28 mouse cellular contexts compared by ENCODE assay signal in the genomic region with DNA sequence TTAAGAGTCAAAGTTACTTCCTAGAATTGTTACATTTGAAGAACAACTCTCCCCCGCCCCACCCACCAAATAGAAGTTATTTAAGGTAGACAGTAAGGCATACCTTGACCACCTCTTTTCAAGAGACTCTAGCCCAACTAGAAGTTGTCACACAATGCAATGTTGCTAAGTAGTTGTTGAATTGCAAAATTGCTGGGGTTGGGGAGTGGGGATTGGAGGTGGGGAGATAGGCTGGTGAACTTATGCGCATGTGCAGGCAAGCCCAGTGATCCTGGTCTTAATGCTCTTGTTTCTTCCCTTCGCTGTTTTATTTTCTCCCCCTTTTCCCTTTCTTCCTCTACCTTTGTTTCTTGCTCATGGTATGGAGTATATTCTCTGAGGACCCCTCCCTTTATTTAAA. TPM values are rescaled to one million over a fixed set of nuclear protein-coding genes. Genes with fewer than 3 reads are reported as not detected.
DNase-seq lines count a peak whose midpoint lies in the region; ATAC-seq and TF ChIP-seq lines count a peak whose summit lies in the region.
"Had no signal": no experiment of that assay in that cellular context is flagged by ENCODE, and none has a peak within 500 bp of the region (broad histone marks: within the 10 kb centered on the region; RNA-seq: fewer than 3 reads in every experiment).

No protein-coding gene starts in this region.

- H3K27me3 ChIP-seq in E14TG2a.4 (ENCODE audit: insufficient read depth, low read length), result no peaks in the 10 kb centered on the region
- H3K27me3 ChIP-seq in ES-Bruce4 (ENCODE audit: control insufficient read depth, insufficient read depth, low read length, poor library complexity, severe bottlenecking), result no peaks in the 10 kb centered on the region
- no peaks in the 10 kb centered on the region for H3K27me3 ChIP-seq in kidney, embryonic 14.5 days (ENCODE audit: control insufficient read depth, insufficient read depth, low read length)
- H3K27me3 ChIP-seq: embryonic facial prominence, embryonic 15.5 days; Patski had no signal

- H3K9ac ChIP-seq in ES-Bruce4 (ENCODE audit: low read depth, poor library complexity, severe bottlenecking), result no peak overlapping the region
- H3K9ac ChIP-seq in ES-E14 (ENCODE audit: insufficient read depth, low read depth, low read length, poor library complexity, severe bottlenecking), result no peak overlapping the region
- no peak overlapping the region for H3K9ac ChIP-seq in kidney, embryonic 14.5 days (ENCODE audit: low read depth, low read length)
- H3K9ac ChIP-seq: embryonic facial prominence, embryonic 13.5 days; embryonic facial prominence, embryonic 15.5 days; forebrain, embryonic 12.5 days had no signal

- H3K9me3 ChIP-seq in E14TG2a.4 (ENCODE audit: low read length) (no peaks in the 10 kb centered on the region), ES-Bruce4 (replicated peaks; ENCODE audit: control insufficient read depth, insufficient read depth, low read length, poor library complexity, severe bottlenecking) (no peaks in the 10 kb centered on the region), ES-E14 (ENCODE audit: control insufficient read depth, insufficient read depth, low read depth, low read length) (no peaks in the 10 kb centered on the region)
- H3K9me3 ChIP-seq in kidney, embryonic 14.5 days (ENCODE audit: control insufficient read depth, low read length), result no peaks in the 10 kb centered on the region
- H3K9me3 ChIP-seq: embryonic facial prominence, embryonic 13.5 days; embryonic facial prominence, embryonic 15.5 days; forebrain, embryonic 10.5 days; forebrain, embryonic 12.5 days; G1E had no signal

- H3K4me2 ChIP-seq in kidney, embryonic 14.5 days (replicated peaks; ENCODE audit: low read depth, low read length), result no peak overlapping the region
- H3K4me2 ChIP-seq: embryonic facial prominence, embryonic 13.5 days; embryonic facial prominence, embryonic 15.5 days; forebrain, embryonic 12.5 days had no signal

- in situ Hi-C loops in ES-E14 (cut with MboI; ENCODE audit: low sequenced_read_pairs in 2 of 2, unreplicated experiment in 2 of 2), result loop anchor here (10.0 kb wide), 2 partner anchors 99 to 109 kb away; a partner anchor contains a TSS

- TF ChIP-seq CTCF in E14TG2a.4 (conservative IDR thresholded peaks at IDR 0.05; ENCODE audit: low read length) (no peak), ES-Bruce4 (IDR thresholded peaks at IDR 0.05; ENCODE audit: low read depth, low read length) (no peak)

- no peak for TF ChIP-seq POLR2A in ES-Bruce4 (IDR thresholded peaks at IDR 0.05; ENCODE audit: insufficient read depth, low read length)

- DNase-seq in ES-E14 (ENCODE audit: low read depth, low spot score), result no peak
- DNase-seq in cerebellum, postnatal 4 days (ENCODE audit: low spot score in 2 of 2), result no peak
- DNase-seq in cerebellum, postnatal 36 days, result no peak
- DNase-seq: adrenal gland, adult 2 months; adrenal gland, postnatal 10 days; adrenal gland, postnatal 25 days; cerebellum, adult 11 months; cerebellum, adult 18-20 months; cerebellum, adult 8-10 months; cerebellum, adult 9-11 months; cerebellum, postnatal 14 days; embryo, embryonic 11 days had no signal

- H3K4me3 ChIP-seq in E14TG2a.4 (replicated peaks; ENCODE audit: low read length), result 0 out of 2 replicates have a peak overlapping the region, but pooled peaks have one; percentile 70
- no peak overlapping the region for H3K4me3 ChIP-seq in ES-Bruce4 (ENCODE audit: low read depth, low read length)
- no peak overlapping the region for H3K4me3 ChIP-seq in ES-E14 (ENCODE audit: insufficient read depth in 1 of 2, low read depth in 1 of 2, low read length in 2 of 2, poor library complexity in 1 of 2, severe bottlenecking in 1 of 2)
- no peak overlapping the region for H3K4me3 ChIP-seq in kidney, embryonic 14.5 days (ENCODE audit: low read length)
- H3K4me3 ChIP-seq: embryonic facial prominence, embryonic 13.5 days; embryonic facial prominence, embryonic 15.5 days; erythroblast, embryonic 14.5 days; forebrain, embryonic 10.5 days; forebrain, embryonic 12.5 days had no signal

- H3K27ac ChIP-seq in ES-Bruce4 (ENCODE audit: insufficient read depth, low read length) (peak overlapping the region; percentile 91), ES-E14 (ENCODE audit: insufficient read depth, low read depth, low read length, poor library complexity, severe bottlenecking) (peak overlapping the region; percentile 71; the same call in 1 of the 2 replicates)
- H3K27ac ChIP-seq in kidney, embryonic 14.5 days (ENCODE audit: low read depth, low read length), result no peak overlapping the region
- H3K27ac ChIP-seq: embryonic facial prominence, embryonic 13.5 days; embryonic facial prominence, embryonic 15.5 days; forebrain, embryonic 10.5 days; forebrain, embryonic 12.5 days had no signal

- WGBS in kidney, embryonic 14.5 days, result 92% methylated on average over 3 of the region's 3 CpGs

- H3K36me3 ChIP-seq in E14TG2a.4 (ENCODE audit: insufficient read depth, low read length), result no peaks in the 10 kb centered on the region
- H3K36me3 ChIP-seq in ES-Bruce4 (ENCODE audit: control insufficient read depth, insufficient read depth, low read length, poor library complexity, severe bottlenecking), result no peaks in the 10 kb centered on the region
- H3K36me3 ChIP-seq in ES-E14 (ENCODE audit: control insufficient read depth, insufficient read depth, low read length, poor library complexity, severe bottlenecking), result no peaks in the 10 kb centered on the region
- H3K36me3 ChIP-seq in kidney, embryonic 14.5 days (ENCODE audit: control insufficient read depth, insufficient read depth, low read length), result no peaks in the 10 kb centered on the region
- H3K36me3 ChIP-seq: embryonic facial prominence, embryonic 13.5 days; embryonic facial prominence, embryonic 15.5 days; forebrain, embryonic 10.5 days; forebrain, embryonic 12.5 days; G1E had no signal

- no peak for ATAC-seq in kidney, embryonic 14.5 days (ENCODE audit: low FRiP score, low TSS enrichment)
- ATAC-seq: forebrain, embryonic 14.5 days; forebrain, embryonic 16.5 days; Patski had no signal

- H3K4me1 ChIP-seq in E14TG2a.4 (replicated peaks; ENCODE audit: low read depth, low read length) (peaks cover 83% of the 10 kb centered on the region), ES-Bruce4 (ENCODE audit: control insufficient read depth, insufficient read depth, low read length) (peaks cover 9% of the 10 kb centered on the region), ES-E14 (ENCODE audit: control insufficient read depth in 2 of 2, insufficient read depth in 2 of 2, low read length in 2 of 2, poor library complexity in 1 of 2) (peaks cover 15 to 23% of the 10 kb centered on the region in 2 experiments)
- no peaks in the 10 kb centered on the region for H3K4me1 ChIP-seq in kidney, embryonic 14.5 days (ENCODE audit: control insufficient read depth, insufficient read depth, low read length)
- H3K4me1 ChIP-seq: embryonic facial prominence, embryonic 15.5 days had no signal

- TF ChIP-seq EP300 in ES-Bruce4 (IDR thresholded peaks at IDR 0.05; ENCODE audit: insufficient read depth, low read depth, low read length), result no peak

TF ChIP-seq in ES-E14, 5 proteins besides CTCF, POLR2A, EP300 and RAD21:
- TF ChIP-seq HCFC1 (IDR thresholded peaks at IDR 0.05; ENCODE audit: borderline replicate concordance, insufficient read depth, low read length) (no peak), MAFK (IDR thresholded peaks at IDR 0.05; ENCODE audit: insufficient read depth, low read depth, low read length) (no peak), ZNF384 (IDR thresholded peaks at IDR 0.05; ENCODE audit: low read depth, low read length) (no peak), ZC3H11A (IDR thresholded peaks at IDR 0.05; ENCODE audit: borderline replicate concordance, low read depth, low read length) (no peak), CHD2 (IDR thresholded peaks at IDR 0.05; ENCODE audit: low read depth, low read length) (no peak)

RNA-seq across cellular contexts. Expression of a gene that starts 16.0 kb away (rescaled TPM):
- 0.76 and 0.84 TPM in 2 replicates for polyA plus RNA-seq in ES-Bruce4 (2011; ENCODE audit: insufficient read depth, insufficient read length, low read depth, missing spikeins)
- 0.85 and 1.3 TPM in 2 replicates for total RNA-seq in ES-E14 (2012; rRNA removed)
- polyA plus RNA-seq in kidney, embryonic 14.5 days (2014; fragmentation: Nextera tagmentation; extraction: Ambion mirVana), result 0.19 and 0.37 TPM in 2 replicates
- total RNA-seq: CH12.LX had no signal
- polyA plus RNA-seq: C2C12; erythroblast, embryonic 14.5 days; forebrain, embryonic 10.5 days; Patski had no signal

RNA-seq across cellular contexts. Expression of a gene that starts 22.0 kb away (rescaled TPM):
- 19.1 and 21.0 TPM in 2 replicates for polyA plus RNA-seq in ES-Bruce4 (2011; ENCODE audit: insufficient read depth, insufficient read length, low read depth, missing spikeins)
- total RNA-seq in ES-E14 (2012; rRNA removed), result 13.6 and 29.4 TPM in 2 replicates
- 7.3 and 10.1 TPM in 2 replicates for polyA plus RNA-seq in kidney, embryonic 14.5 days (2014; fragmentation: Nextera tagmentation; extraction: Ambion mirVana)
- total RNA-seq: common myeloid progenitor, adult 5-6 weeks had no signal
- polyA plus RNA-seq: C2C12; erythroblast, embryonic 14.5 days had no signal

RNA-seq across cellular contexts. Expression of a gene that starts 43.8 kb away (rescaled TPM):
- polyA plus RNA-seq in ES-Bruce4 (2011; ENCODE audit: insufficient read depth, insufficient read length, low read depth, missing spikeins), result 1.7 and 1.9 TPM in 2 replicates
- total RNA-seq in ES-E14 (2012; rRNA removed), result 1.6 and 2.4 TPM in 2 replicates
- polyA plus RNA-seq in kidney, embryonic 14.5 days (2014; fragmentation: Nextera tagmentation; extraction: Ambion mirVana), result not detected in 2 replicates
- polyA plus RNA-seq: C2C12; embryonic facial prominence, embryonic 11.5 days had no signal
